Mouse (Mus musculus): ENCODE results near the gene Arf3. TPM values are rescaled to one million over a fixed set of nuclear protein-coding genes. Genes with fewer than 3 reads are reported as not detected.

Gene Arf3
- polyA plus RNA-seq, 1 experiment = 0.14 TPM

DNA sequence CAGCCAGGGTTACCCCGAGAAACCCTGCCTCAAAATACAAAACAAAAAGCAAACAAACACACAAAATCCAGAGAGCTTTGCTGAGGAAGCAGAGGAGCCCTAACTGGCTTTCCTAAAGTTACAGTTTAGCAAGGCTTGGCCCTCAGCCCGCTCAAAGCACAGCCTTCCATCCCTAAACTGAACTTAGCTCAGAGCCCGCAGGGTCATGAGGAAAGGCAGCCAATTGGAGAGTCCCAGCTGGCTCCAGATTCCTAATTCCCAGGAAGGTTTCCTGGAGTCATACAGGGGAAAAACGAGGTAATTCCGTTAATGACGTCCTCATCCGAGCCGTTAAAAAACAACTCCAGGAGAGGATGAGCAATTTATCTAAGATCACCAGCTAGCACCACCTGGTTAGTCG, 67.3 kb downstream of the Arf3 start:
- Histone ChIP-seq H3K4me3 (replicated peaks) (no peak overlapping the region), H3K9me3 (ENCODE audit: control insufficient read depth, low read length) (no peaks in the 10 kb centered on the region), H3K4me1 (ENCODE audit: control insufficient read depth) (peaks cover 5% of the 10 kb centered on the region), H3K27me3 (ENCODE audit: control insufficient read depth) (peaks cover 42% of the 10 kb centered on the region), H3K36me3 (ENCODE audit: control insufficient read depth) (no peaks in the 10 kb centered on the region)
- TF ChIP-seq GATA1 (IDR thresholded peaks at IDR 0.05; ENCODE audit: low read length) = no peak
- TF ChIP-seq TAL1 (IDR thresholded peaks at IDR 0.05; ENCODE audit: low read length) = no peak

- H3K4me1 ChIP-seq (ENCODE audit: control insufficient read depth) = peaks cover 1% of the 10 kb centered on the region; the same call in 1 of the 2 replicates
- no peaks in the 10 kb centered on the region for H3K9me3 ChIP-seq (ENCODE audit: control insufficient read depth, low read length)
- peaks cover 22% of the 10 kb centered on the region for H3K27me3 ChIP-seq (ENCODE audit: control insufficient read depth)
- no peaks in the 10 kb centered on the region for H3K36me3 ChIP-seq (ENCODE audit: control insufficient read depth)
- no peak overlapping the region for H3K4me3 ChIP-seq (replicated peaks)
- TF ChIP-seq GATA1 (IDR thresholded peaks at IDR 0.05; ENCODE audit: low read length) (no peak), TAL1 (IDR thresholded peaks at IDR 0.05; ENCODE audit: low read length) (no peak)
Measured at GRCm38 (mm10) chr15:98692171-98692715, 70.8 kb downstream of the Arf3 start.

- TF ChIP-seq TAL1 (IDR thresholded peaks at IDR 0.05; ENCODE audit: low read length) (no peak), GATA1 (IDR thresholded peaks at IDR 0.05; ENCODE audit: low read length) (no peak)
- peaks cover 1% of the 10 kb centered on the region; the same call in 1 of the 2 replicates for H3K4me1 ChIP-seq (ENCODE audit: control insufficient read depth)
- no peaks in the 10 kb centered on the region for H3K9me3 ChIP-seq (ENCODE audit: control insufficient read depth, low read length)
- H3K36me3 ChIP-seq (ENCODE audit: control insufficient read depth) = no peaks in the 10 kb centered on the region
- H3K4me3 ChIP-seq (replicated peaks) = no peak overlapping the region
- peaks cover 22% of the 10 kb centered on the region for H3K27me3 ChIP-seq (ENCODE audit: control insufficient read depth)
Measured at GRCm38 (mm10) chr15:98691486-98692147, 71.4 kb downstream of the Arf3 start.

- peaks cover 2% of the 10 kb centered on the region; the same call in 1 of the 2 replicates for H3K9me3 ChIP-seq (ENCODE audit: control insufficient read depth, low read length)
- no peaks in the 10 kb centered on the region for H3K36me3 ChIP-seq (ENCODE audit: control insufficient read depth)
- peaks cover 18% of the 10 kb centered on the region for H3K27me3 ChIP-seq (ENCODE audit: control insufficient read depth)
- H3K4me1 ChIP-seq (ENCODE audit: control insufficient read depth) = no peaks in the 10 kb centered on the region
- TF ChIP-seq GATA1 (IDR thresholded peaks at IDR 0.05; ENCODE audit: low read length) (no peak), TAL1 (IDR thresholded peaks at IDR 0.05; ENCODE audit: low read length) (no peak)
- no peak overlapping the region for H3K4me3 ChIP-seq (replicated peaks)
Measured at GRCm38 (mm10) chr15:98689682-98690081, 73.3 kb downstream of the Arf3 start.

Other genes starting within 250 kb of the Arf3 start
- 2.3 and 2.7 TPM in 2 replicates for gene Kansl2, start 228.9 kb downstream of the Arf3 start, polyA plus RNA-seq (2012)
- 0.41 and 0.61 TPM in 2 replicates for gene Ccnt1, start 192.3 kb downstream of the Arf3 start, polyA plus RNA-seq (2012)
- not detected in 2 replicates for gene 4930415O20Rik, start 192.2 kb downstream of the Arf3 start, polyA plus RNA-seq (2012)
- 1.6 TPM in 2 replicates for gene Adcy6, start 153.1 kb downstream of the Arf3 start, polyA plus RNA-seq (2012)
- not detected in 2 replicates for gene Cacnb3, start 132.4 kb downstream of the Arf3 start, polyA plus RNA-seq (2012)
- gene Ddx23, start 100.3 kb downstream of the Arf3 start, polyA plus RNA-seq (2012) = 7.9 and 8.4 TPM in 2 replicates
- 0.02 TPM in 1 of 2 replicates, not detected in the other for gene Rnd1, start 85.8 kb downstream of the Arf3 start, polyA plus RNA-seq (2012)
- 0.08 TPM in 1 of 2 replicates, not detected in the other for gene Ccdc65, start 55.0 kb downstream of the Arf3 start, polyA plus RNA-seq (2012)
- gene Fkbp11, start 35.0 kb downstream of the Arf3 start, polyA plus RNA-seq (2012) = 0.06 and 0.19 TPM in 2 replicates
- gene Wnt10b, start 14.9 kb upstream of the Arf3 start, polyA plus RNA-seq (2012) = not detected in 2 replicates
- not detected in 2 replicates for gene Wnt1, start 26.6 kb upstream of the Arf3 start, polyA plus RNA-seq (2012)
- 0.01 and 0.02 TPM in 2 replicates for gene Ddn, start 46.3 kb upstream of the Arf3 start, polyA plus RNA-seq (2012)
- 54.6 and 55.9 TPM in 2 replicates for gene Prkag1, start 68.3 kb upstream of the Arf3 start, polyA plus RNA-seq (2012)
- 1.5 and 2.6 TPM in 2 replicates for gene Kmt2d, start 108.0 kb upstream of the Arf3 start, polyA plus RNA-seq (2012)
- 0.24 and 0.38 TPM in 2 replicates for gene Rhebl1, start 131.3 kb upstream of the Arf3 start, polyA plus RNA-seq (2012)
- gene Dhh, start 135.3 kb upstream of the Arf3 start, polyA plus RNA-seq (2012) = not detected in 2 replicates
- 0.37 and 0.59 TPM in 2 replicates for gene Lmbr1l, start 155.0 kb upstream of the Arf3 start, polyA plus RNA-seq (2012)
- gene Tuba1b, start 171.4 kb upstream of the Arf3 start, polyA plus RNA-seq (2012) = 71.2 and 76.8 TPM in 2 replicates
- gene Gm49450, start 190.3 kb upstream of the Arf3 start, polyA plus RNA-seq (2012) = not detected in 2 replicates
- 4.0 and 13.4 TPM in 2 replicates for gene Tuba1a, start 190.5 kb upstream of the Arf3 start, polyA plus RNA-seq (2012)

Data from erythroblast, embryonic 14.5 days (primary cell).